Mouse (Mus musculus) induced T-regulatory cell, adult 2 months (primary cell): Measurements from ENCODE around the gene Myl6b.
"Not testable (repeated sequence)": the region's sequence is repeated elsewhere in the genome, so short reads cannot be mapped to it uniquely, and the experiment has no call there.

ENCODE experiments used
- DNase-seq: peaks from one replicate; pipeline ENCODE4 v3.0.0-alpha.2; 2012; ENCODE audit warnings: low read depth

The Myl6b gene

DNA sequence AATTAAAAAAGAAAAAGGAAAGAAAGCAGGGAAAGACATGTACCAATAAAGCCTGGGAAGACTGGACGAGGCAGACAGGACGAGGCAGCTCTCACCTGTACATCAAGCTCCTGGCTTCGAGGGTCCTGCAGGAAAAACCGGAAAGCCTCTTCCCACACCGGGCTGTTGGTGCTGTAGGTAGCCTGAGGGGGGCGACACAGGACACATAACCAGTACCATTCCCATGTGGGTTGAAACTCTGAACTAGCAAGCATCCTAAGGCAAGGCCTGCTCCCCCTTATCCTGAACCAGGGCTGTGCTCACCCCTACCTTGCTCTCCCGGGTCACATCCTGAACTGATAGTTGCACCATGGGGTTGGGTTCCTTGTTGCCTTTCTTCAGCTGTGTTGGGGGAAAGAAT is 20.3 kb upstream of the Myl6b start:
- peak; percentile 62 for DNase-seq

DNA sequence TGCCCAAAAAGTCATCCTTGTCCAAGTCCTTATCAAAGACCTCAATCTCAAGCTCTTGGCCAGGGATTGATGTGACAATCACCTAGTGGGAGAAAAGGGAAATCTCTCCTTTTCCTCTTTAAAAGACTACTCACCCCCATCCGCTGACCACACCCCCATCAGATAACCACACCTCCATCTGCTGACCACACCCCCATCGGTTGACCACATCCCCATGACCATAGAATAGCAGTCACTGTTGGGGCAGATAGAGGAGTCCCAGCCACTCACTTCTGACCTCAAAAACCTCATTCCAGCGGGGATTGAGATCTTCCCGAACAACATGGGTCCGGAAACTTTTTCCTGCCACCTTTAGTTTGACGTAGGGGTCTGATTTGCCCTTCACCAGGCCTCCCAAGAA is 18.2 kb upstream of the Myl6b start:
- DNase-seq: no peak

DNA sequence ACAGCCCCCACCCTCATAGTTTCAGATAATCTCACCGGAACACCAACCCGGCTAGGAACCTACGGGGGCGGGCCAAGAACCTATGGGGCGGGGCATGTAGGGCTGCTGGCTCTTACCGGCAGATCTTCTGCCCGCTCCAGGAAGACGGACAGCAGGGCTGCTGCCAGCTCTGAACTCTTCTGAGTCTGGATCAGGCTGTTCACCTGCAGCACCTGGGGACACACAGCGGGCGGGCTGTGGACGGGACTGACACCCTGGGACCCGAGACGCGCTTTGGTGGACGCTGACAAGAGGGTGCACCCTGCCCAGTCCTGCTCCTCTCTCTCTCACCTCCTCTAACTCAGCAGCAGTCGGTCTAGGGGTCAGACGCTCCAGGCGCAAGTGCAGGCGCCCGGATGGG is 17.5 kb upstream of the Myl6b start:
- no peak for DNase-seq

DNA sequence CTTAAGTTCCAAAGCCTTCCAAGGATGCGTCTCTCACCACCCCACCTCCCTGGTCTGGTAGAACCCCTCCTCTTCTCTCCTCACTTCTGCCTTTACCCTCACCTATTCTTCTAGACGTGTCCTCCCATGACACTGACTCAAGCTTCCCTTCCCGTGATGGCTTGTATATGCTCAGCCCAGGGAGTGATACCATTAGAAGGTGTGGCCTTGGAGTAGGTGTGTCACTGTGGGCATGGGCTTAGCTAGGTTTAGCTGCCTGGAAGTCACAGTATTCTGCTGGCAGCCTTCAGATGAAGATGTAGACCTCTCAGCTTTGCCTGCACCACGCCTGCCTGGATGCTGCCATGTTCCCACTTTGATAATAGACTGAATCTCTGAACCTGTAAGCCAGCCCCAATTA is 16.6 kb upstream of the Myl6b start:
- DNase-seq: no peak

DNA sequence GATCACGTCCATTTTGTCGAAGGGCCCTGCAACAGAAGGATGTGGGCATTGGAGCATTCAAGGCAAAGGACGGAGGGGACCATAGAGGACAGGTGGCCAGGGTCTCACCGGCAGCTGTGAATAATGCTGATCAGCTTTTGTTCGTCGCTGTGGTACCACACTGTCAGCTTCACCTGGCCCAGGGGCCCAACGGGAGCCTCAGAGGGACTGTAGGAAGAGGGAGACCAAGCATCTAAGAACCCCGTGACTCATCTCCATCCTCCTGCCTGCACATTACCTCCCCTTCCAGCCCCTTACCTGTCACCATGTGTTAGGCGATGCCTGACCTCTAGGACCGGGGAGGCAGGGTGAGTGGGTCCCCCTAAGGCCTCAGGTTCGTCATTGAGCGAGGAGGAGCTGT is 13.3 kb upstream of the Myl6b start:
- no peak for DNase-seq

DNA sequence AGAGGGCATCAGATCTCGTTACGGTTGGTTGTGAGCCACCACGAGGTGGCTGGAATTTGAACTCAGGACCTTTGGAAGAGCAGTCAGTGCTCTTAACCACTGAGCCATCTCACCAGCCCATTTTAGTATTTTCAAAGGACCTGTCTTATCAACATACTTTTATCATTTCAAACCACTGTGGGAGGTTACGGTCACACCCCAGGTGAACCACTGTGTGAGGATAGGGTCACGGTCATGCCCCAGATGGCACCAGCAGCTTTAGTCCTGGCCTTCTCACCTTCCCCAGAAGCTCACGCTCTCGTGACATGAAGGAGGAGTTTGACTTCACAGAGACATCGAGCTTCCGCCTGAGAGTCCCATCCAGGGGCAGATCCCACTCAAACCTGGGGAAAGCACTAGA is 12.7 kb upstream of the Myl6b start:
- DNase-seq: no peak

DNA sequence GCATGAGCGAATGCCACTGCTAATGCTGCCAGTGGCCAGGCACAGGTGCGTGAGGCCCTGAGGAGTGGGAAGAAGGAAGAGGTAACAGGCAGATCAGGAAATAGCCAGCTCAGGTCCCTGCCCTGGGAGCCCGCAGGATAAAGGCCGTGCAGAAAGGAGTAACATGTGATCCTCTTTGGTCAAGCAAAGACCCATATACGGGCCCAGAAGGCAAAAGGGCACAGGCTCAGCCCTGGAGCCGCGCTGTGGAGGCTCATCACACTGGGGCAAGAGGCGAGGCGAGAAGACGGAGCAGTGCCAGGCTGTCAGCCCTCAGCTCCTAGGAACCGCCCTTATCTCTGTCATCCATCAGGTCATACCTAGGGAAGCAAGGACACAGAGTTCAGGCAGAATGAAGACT is 11.8 kb upstream of the Myl6b start:
- no peak for DNase-seq

DNA sequence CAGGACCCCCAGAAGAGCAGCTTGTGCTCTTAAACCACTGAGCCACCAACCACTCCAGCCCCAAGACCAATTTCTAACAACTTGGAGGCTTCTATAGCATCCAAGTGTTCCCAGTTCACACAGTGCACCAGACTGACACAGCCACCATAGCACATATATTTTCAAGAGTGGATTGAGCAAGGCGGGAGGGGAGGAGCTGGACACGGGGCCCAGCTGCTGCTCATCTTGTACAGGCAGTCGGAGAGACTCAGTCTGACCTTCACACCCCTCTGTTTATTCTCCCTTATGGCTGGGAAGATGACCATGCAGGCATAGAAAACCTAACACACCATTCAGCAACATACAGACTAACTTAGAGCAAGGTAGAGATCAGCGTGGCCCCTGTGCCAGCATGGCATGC is 11.3 kb upstream of the Myl6b start:
- no peak for DNase-seq

DNA sequence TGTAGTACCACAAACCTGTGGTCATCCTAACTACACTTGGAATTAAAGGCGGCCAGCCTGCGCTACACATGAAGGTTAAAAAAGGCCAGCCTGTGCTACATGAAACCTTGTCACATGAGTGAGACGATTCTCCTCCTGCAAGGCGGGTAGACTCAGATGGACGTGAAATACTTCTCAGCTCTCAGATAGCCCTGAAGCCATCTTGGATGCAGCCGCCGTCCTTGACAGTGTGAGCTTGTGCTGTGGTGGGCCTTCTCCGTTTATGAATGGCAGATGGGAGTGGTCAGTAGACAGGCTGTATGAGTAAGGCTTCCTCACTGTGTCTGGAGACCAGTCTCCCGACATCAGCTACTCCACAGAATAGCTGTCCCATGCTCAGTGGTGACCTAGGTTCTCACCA is 10.7 kb upstream of the Myl6b start:
- no peak for DNase-seq

DNA sequence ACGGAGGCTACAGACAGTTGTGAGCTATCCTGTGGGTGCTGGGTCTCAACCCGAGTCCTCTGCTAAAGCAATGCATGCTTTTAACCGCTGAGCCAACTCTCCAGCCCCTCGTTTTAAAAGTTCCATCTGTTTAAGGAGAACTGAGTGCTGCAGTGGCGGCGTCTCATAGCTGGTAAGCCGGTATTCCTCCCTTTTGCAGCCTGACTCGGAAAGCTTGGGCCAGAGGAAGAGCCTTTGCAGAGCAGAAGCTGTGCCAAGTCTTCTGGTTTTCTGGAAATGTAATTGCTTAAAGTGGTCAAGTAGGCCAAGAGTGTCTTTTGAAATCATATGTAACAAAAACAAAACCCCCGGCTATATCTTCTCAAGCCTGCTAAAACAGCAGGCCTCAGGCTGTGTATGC is 9.8 kb upstream of the Myl6b start:
- no peak for DNase-seq

DNA sequence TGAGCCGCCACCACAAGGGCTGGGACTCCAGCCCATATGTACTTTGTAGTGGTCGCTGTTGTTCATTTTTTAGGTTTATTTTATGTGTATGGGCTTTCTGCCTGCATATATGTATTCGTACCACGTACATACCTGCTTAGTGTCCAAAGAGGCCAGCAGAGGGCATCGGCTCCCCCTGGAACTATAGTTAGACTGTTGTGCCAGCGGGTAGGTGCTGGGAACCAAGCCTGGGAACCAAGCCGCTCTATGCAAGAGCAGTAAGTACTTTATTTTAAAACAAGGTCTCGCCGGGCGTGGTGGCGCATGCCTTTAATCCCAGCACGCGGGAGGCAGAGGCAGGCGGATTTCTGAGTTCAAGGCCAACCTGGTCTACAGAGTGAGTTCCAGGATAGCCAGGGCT is 7.5 kb upstream of the Myl6b start:
- no peak for DNase-seq

DNA sequence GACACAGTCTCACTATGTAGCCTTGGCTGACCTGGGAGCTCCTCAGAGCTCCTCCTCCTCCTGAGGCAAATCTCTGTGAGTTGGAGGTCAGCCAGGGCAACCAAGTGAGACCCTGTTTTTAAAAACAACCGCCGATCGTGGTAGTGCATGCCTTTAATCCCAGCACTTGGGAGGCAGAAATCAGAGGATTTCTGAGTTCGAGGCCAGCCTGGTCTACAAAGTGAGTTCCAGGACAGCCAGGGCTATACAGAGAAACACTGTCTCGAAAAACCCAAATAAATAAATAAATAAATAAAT is 6.8 kb upstream of the Myl6b start:
- DNase-seq: not testable (repeated sequence)

DNA sequence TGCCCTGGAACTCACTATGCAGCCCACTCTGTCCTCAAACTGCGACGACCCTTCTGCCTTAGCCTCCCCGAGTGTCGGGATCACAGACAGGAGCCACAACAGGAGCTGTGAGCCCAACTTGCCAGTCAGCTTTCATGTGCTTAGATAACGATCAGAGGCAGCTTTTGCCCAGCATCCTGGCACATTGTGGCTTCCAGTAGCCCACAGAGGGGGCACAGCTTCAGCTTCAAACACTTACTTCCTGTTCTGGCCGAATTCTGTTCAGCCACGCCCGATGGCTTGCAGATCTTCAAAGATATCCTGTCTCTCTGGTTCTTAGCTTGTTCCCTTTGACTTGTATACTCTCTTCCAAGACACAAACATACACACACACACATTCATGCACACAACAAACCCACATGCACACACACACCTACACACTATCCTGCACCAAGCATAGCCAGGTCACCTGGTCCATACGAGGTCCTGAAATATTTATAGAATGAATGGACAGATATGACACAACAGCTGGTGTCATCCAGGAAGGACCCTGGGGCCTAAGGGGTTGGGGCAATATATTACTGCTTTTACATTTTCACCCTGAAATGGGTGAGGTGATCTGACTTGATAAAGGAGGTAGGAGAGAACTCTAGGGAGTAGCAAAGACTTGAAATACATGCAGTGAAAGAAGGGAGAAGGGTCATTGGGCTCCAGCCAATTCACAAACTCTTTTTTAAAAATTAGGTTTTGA is 6.3 kb upstream of the Myl6b start:
- DNase-seq: peak; percentile 77

DNA sequence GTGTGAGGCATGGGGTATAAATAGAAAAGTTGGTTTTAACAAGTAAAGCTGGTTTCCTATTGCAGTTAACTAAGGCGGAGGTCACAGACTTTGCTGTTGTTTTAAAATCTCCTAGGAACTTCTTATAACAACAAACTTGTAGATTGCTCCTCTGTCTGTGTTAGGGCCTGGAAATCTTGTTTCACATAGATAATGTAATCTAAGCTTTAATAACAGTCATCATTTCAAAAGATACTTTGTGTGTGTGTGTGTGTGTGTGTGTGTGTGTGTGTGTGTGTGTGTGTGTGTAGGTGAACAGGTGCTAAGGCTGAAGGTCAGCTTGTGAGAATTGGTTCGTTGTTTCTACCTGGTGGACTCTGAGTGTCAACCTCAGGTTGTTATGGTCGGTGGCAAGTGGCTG is 5.5 kb upstream of the Myl6b start:
- DNase-seq: no peak

DNA sequence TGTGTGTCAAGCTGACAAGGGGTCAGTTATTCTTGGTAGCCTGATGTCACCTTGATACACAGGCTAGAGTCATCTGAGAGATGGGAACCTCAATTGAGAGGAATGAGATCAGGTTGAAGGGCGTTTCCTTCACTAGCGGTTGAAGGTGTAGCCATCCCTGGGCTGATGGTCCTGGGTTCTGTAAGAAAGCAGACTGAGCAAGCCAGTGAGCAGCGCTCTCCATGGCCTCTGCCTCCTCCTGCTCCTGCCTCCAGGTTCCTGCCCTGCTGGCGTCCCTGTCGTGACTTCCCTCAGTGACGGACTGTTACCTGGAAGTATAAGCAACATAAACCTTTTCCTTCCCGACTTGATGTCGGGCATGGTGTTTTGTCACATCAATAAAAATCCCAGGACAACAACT is 5.0 kb upstream of the Myl6b start:
- no peak for DNase-seq

DNA sequence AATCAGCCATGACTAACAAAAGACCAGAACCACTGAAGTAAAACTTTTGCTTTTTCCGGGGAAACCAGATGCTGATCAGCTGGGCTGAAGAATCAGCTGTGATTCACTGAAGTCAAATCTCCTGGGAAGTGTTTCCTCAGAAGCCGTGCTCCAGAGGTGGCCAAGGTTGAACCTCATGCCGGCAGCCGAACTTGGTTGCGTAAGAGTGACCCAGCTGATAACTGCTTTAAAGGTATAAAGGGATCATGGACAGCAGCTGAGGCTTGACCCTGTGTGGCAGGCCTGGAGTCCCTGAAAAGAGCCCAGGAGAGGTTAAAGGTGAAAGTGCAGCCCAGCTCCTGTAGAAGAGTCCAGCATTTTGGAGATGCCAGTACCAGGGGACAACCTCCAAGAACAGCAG is 3.9 kb upstream of the Myl6b start:
- no peak for DNase-seq

DNA sequence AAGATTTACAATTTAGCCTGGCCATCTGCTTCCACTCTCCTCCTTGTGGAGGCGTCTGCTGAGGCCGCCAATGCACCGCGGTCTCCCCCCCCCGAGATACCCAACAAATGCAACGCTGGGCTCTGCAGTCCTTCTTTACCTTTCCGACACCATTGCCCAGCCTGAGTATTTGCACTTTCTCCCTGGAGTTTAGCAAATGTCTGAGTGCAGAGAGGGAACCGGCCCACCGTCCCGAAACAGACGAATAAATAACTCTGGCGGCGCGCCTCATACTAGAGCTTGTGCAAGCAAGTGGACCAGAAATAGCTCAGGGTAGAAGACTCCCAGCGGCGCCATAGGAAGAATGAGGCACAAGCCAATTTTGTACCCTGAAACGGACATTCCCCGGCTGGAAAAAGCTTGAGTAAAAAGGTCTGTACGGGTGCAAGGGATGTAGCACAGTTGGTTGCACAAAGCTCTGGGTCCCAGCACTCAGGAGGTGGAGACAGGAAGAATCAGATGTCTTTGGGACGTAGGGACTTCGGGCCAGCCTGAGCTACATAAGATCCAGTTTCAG is 709 bp upstream of the Myl6b start:
- peak; percentile 76 for DNase-seq

DNA sequence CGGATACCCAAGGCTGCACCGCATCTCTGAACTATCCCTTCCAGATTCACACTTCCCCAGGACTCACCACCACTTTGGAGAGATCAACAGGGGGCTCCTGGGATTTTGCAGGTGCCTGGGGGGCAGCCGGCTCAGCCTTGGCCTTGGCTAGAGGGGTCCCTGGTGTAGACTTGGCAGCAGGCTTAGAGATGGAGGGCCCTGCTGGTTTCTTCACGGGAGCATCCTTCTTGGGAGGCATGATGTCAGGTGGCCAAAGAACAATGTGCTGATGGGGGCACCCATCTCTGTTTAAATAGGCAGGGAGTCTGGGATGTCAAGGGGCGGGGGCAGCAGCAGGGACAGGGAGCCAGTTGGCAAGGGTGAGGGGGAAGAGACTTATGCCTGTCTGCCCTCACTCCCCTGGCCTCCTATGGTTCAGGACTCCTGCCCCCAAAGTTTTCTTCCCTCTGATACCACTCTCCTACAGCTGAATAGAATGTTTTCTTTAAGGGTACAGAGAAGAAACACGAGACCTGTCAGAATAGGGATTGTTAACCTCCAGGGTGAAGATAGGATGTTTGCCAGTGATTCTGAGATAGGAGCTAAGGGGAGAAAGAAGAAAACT is 1.2 kb downstream of the Myl6b start:
- DNase-seq: no peak

DNA sequence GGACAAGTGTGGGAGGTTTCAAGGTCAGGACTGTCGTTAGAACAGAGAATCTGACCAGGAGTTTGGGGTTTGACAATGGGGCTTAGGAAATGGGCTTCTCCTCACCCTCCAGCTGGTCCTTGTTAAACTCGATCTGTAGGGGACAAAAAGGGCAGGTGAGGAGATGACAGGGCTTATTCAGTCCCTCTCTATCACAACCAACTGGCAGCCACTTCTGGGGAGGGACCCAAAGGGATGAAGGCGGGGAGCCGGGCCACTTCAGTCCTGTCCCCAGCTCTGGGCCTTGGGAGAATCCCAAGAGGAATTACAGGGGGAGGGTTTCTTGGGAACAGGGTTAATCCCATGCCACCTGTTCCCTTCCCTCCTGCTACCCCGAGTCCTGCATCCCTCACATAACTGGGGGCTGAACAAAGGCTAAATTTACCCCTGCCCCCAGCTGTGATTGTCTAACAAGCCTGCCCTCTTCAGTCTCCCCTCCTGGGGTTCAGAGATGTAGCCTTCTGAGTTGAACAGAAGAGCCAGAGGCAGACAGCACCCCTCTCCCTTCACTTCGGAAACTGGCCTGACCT is 1.9 kb downstream of the Myl6b start:
- DNase-seq: no peak

DNA sequence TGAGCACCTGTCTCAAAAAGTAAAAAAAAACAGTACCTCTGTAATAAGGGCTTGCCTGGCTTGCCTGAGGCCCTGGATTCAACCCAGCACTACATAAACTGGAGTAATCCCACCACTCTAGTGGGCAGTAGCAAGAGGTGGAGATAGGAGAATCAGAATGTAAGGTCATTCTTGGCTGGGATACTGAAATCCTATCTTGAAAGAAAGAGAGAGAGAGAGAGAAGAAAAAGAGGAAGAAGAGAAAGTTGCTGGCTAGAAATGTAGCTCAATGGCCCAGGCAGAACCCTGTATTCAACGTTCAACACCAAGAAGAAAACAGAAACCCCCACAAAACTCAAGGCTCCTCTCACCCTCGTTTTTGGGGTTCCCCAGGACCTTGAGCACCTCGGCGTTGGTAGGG is 2.6 kb downstream of the Myl6b start:
- DNase-seq: no peak

DNA sequence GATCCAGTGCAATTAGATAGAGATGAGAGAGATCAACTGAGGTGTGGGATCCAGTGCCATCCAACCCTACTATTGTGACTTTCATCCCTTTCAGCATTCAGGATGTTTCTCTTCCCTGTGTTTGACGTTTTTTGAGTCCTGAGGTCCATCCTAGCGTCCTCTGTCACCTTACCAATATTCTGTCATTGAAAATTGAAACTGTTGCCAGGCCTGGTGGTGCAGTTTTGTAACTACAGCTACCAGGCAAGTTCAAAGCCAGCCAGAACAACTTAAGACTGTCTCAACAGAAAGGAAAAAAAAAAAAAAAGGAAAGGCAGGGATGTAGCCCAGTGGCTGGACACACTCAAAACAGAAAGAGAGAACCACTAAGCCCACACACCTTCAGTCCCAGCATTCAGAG is 3.2 kb downstream of the Myl6b start:
- DNase-seq: peak; percentile 69

DNA sequence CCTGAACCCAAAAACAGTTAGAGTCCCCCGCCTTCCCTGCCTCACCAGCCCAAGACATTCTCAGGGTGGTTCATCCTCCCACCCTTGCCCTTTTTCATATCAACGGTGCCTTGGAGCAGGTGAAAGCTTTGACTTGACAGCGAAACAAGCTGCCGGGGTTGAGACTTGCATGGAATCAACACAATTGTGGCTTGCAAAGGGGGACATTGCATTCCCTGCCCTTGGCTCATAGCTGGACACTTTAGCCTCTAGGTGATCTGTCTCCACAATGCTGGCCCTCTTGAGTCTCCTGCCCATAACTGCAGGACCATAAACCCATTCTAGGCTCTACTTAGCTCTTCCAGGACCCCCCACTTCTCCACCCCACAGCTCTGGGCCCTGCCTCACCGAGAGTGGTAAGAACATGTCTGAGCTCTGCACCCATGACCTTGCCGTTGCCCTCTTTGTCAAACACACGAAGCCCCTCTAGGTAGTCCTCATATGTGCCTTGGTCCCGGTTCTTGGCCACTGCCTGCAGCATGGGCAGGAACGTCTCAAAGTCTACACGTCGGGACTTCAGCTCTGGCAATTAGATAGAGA is 3.7 kb downstream of the Myl6b start:
- DNase-seq: no peak
